13 mouse cellular contexts compared by ENCODE assay signal in genomic region chr4:65548561-65548960, GRCm38 (mm10). TPM values are rescaled to one million over a fixed set of nuclear protein-coding genes. Genes with fewer than 3 reads are reported as not detected.
A peak's percentile ranks its signal among the peaks of the same experiment; 100 is the strongest.
DNase-seq lines count a peak whose midpoint lies in the region; ATAC-seq and TF ChIP-seq lines count a peak whose summit lies in the region.
"Had no signal": no experiment of that assay in that cellular context is flagged by ENCODE, and none has a peak within 500 bp of the region (broad histone marks: within the 10 kb centered on the region; RNA-seq: fewer than 3 reads in every experiment).

No protein-coding gene starts in this region.

- no peaks in the 10 kb centered on the region for H3K9me3 ChIP-seq in embryonic facial prominence, embryonic 14.5 days (ENCODE audit: control insufficient read depth, low read length)
- no peaks in the 10 kb centered on the region for H3K9me3 ChIP-seq in embryonic facial prominence, embryonic 10.5 days
- no peaks in the 10 kb centered on the region for H3K9me3 ChIP-seq in lung, embryonic 14.5 days (ENCODE audit: low read depth, low read length)
- no peaks in the 10 kb centered on the region for H3K9me3 ChIP-seq in hindbrain, embryonic 14.5 days (ENCODE audit: control insufficient read depth, low read length)
- H3K9me3 ChIP-seq: limb, embryonic 15.5 days had no signal

- H3K36me3 ChIP-seq in embryonic facial prominence, embryonic 14.5 days (ENCODE audit: control insufficient read depth, insufficient read depth, low read length): no peaks in the 10 kb centered on the region
- H3K36me3 ChIP-seq in embryonic facial prominence, embryonic 10.5 days (replicated peaks): no peaks in the 10 kb centered on the region
- H3K36me3 ChIP-seq in lung, embryonic 14.5 days (ENCODE audit: insufficient read depth): no peaks in the 10 kb centered on the region
- H3K36me3 ChIP-seq in hindbrain, embryonic 14.5 days (replicated peaks; ENCODE audit: control insufficient read depth, insufficient read depth): no peaks in the 10 kb centered on the region
- H3K36me3 ChIP-seq: G1E; limb, embryonic 15.5 days had no signal

- no peak overlapping the region for H3K4me3 ChIP-seq in embryonic facial prominence, embryonic 14.5 days (ENCODE audit: low read depth, low read length)
- no peak overlapping the region for H3K4me3 ChIP-seq in embryonic facial prominence, embryonic 10.5 days
- no peak overlapping the region for H3K4me3 ChIP-seq in lung, embryonic 14.5 days (ENCODE audit: low read depth, low read length)
- H3K4me3 ChIP-seq in hindbrain, embryonic 14.5 days (replicated peaks; ENCODE audit: low read length): no peak overlapping the region
- H3K4me3 ChIP-seq: limb, embryonic 15.5 days had no signal

- no peaks in the 10 kb centered on the region for H3K27me3 ChIP-seq in embryonic facial prominence, embryonic 14.5 days (replicated peaks; ENCODE audit: control insufficient read depth, insufficient read depth, low read length)
- H3K27me3 ChIP-seq in embryonic facial prominence, embryonic 10.5 days (replicated peaks; ENCODE audit: low read depth, poor library complexity, severe bottlenecking): no peaks in the 10 kb centered on the region
- H3K27me3 ChIP-seq in lung, embryonic 14.5 days (ENCODE audit: insufficient read depth, low read length): no peaks in the 10 kb centered on the region
- no peaks in the 10 kb centered on the region for H3K27me3 ChIP-seq in hindbrain, embryonic 14.5 days (ENCODE audit: control insufficient read depth, insufficient read depth, low read length)
- H3K27me3 ChIP-seq: limb, embryonic 15.5 days had no signal

- ATAC-seq in embryonic facial prominence, embryonic 14.5 days (ENCODE audit: low read depth): no peak
- ATAC-seq in lung, embryonic 14.5 days (ENCODE audit: insufficient read depth): peak; percentile 80; the same call in 1 of the 2 replicates
- no peak for ATAC-seq in hindbrain, embryonic 14.5 days (ENCODE audit: low FRiP score)
- ATAC-seq: hindbrain, postnatal 0 days had no signal

- intact Hi-C loops in gastrocnemius, postnatal 14 days (cut with DNase I; ENCODE audit: low total_unique reads): no loop called here

- no peak for TF ChIP-seq CTCF in lung, embryonic 14.5 days (IDR thresholded peaks at IDR 0.05; ENCODE audit: low read depth)

- DNase-seq in embryonic facial prominence, embryonic 14.5 days (ENCODE audit: low spot score): peak; percentile 16
- no peak for DNase-seq in embryonic facial prominence, embryonic 10.5 days (ENCODE audit: low spot score)
- peak; percentile 7 for DNase-seq in 3T3-L1 (ENCODE audit: low read depth, low spot score)
- peak; percentile 58 for DNase-seq in gastrocnemius, postnatal 14 days
- DNase-seq in lung, embryonic 14.5 days: peak; percentile 64
- DNase-seq in spleen, postnatal 14 days (ENCODE audit: low spot score in 2 of 2): no peak
- DNase-seq in hindbrain, embryonic 14.5 days (ENCODE audit: low spot score): no peak
- DNase-seq in spleen, postnatal 36 days (ENCODE audit: low spot score in 2 of 2): no peak
- DNase-seq: B cell, adult 2 months; kidney, postnatal 14 days had no signal

- H3K27ac ChIP-seq in embryonic facial prominence, embryonic 14.5 days (replicated peaks; ENCODE audit: low read depth, low read length): no peak overlapping the region
- no peak overlapping the region for H3K27ac ChIP-seq in embryonic facial prominence, embryonic 10.5 days (replicated peaks)
- H3K27ac ChIP-seq in lung, embryonic 14.5 days (ENCODE audit: low read depth): no peak overlapping the region
- no peak overlapping the region for H3K27ac ChIP-seq in hindbrain, embryonic 14.5 days
- H3K27ac ChIP-seq: hindbrain, postnatal 0 days; limb, embryonic 15.5 days had no signal

- 65% methylated on average over 6 of the region's 6 CpGs for WGBS in embryonic facial prominence, embryonic 14.5 days
- 77% methylated on average over 6 of the region's 6 CpGs for WGBS in embryonic facial prominence, embryonic 10.5 days
- WGBS in lung, embryonic 14.5 days: 34% methylated on average over 6 of the region's 6 CpGs
- 74% methylated on average over 6 of the region's 6 CpGs for WGBS in hindbrain, embryonic 14.5 days

- H3K4me1 ChIP-seq in embryonic facial prominence, embryonic 14.5 days (ENCODE audit: control insufficient read depth, insufficient read depth, low read length): no peaks in the 10 kb centered on the region
- no peaks in the 10 kb centered on the region for H3K4me1 ChIP-seq in embryonic facial prominence, embryonic 10.5 days
- H3K4me1 ChIP-seq in lung, embryonic 14.5 days (ENCODE audit: insufficient read depth): no peaks in the 10 kb centered on the region
- no peaks in the 10 kb centered on the region for H3K4me1 ChIP-seq in hindbrain, embryonic 14.5 days (replicated peaks; ENCODE audit: control insufficient read depth, insufficient read depth, low read length)
- H3K4me1 ChIP-seq: limb, embryonic 15.5 days had no signal

- H3K4me2 ChIP-seq in embryonic facial prominence, embryonic 14.5 days (ENCODE audit: low read depth, low read length): no peak overlapping the region
- no peak overlapping the region for H3K4me2 ChIP-seq in lung, embryonic 14.5 days
- no peak overlapping the region for H3K4me2 ChIP-seq in hindbrain, embryonic 14.5 days (replicated peaks)
- H3K4me2 ChIP-seq: limb, embryonic 15.5 days had no signal

- H3K9ac ChIP-seq in embryonic facial prominence, embryonic 14.5 days (ENCODE audit: low read depth, low read length): no peak overlapping the region
- no peak overlapping the region for H3K9ac ChIP-seq in lung, embryonic 14.5 days
- H3K9ac ChIP-seq in hindbrain, embryonic 14.5 days: no peak overlapping the region
- H3K9ac ChIP-seq: limb, embryonic 15.5 days had no signal

RNA-seq across cellular contexts. Expression of gene Trim32, which starts 56.2 kb away (rescaled TPM):
- 46.5 and 49.9 TPM in 2 replicates for polyA plus RNA-seq in embryonic facial prominence, embryonic 14.5 days (2014; fragmentation: Nextera tagmentation; extraction: Ambion mirVana)
- 71.1 and 71.3 TPM in 2 replicates for polyA plus RNA-seq in embryonic facial prominence, embryonic 10.5 days (2016; fragmentation: Nextera tagmentation; extraction: Ambion mirVana)
- total RNA-seq in gastrocnemius, postnatal 14 days (2021): 10 to 100 TPM in 1 of 2 experiments, 1 to 10 TPM in 1; 8.9 to 10.6 TPM
- 46.8 and 54.2 TPM in 2 replicates for polyA plus RNA-seq in lung, embryonic 14.5 days (2014; fragmentation: Nextera tagmentation; extraction: Ambion mirVana)
- polyA plus RNA-seq in hindbrain, embryonic 14.5 days (2014; fragmentation: Nextera tagmentation; extraction: Ambion mirVana): 177 and 205 TPM in 2 replicates
- polyA plus RNA-seq: G1E had no signal

Comparison
In these comparisons a context has a peak if more than half of its experiments do, and no peak if none do; other contexts are left out.
1. DNase-seq: peak in embryonic facial prominence, embryonic 14.5 days (single experiment), 3T3-L1 (single experiment), gastrocnemius, postnatal 14 days (single experiment) and lung, embryonic 14.5 days (single experiment); none in embryonic facial prominence, embryonic 10.5 days (single experiment), spleen, postnatal 14 days (0 of 2), hindbrain, embryonic 14.5 days (single experiment) and spleen, postnatal 36 days (0 of 2).